Mouse (Mus musculus) megakaryocyte-erythroid progenitor cell, adult 5 weeks (primary cell): Measurements from ENCODE around the gene Coq4. TPM values are rescaled to one million over a fixed set of nuclear protein-coding genes. Genes with fewer than 3 reads are reported as not detected.

ENCODE experiments used
- polyA plus RNA-seq: library from polyadenylated mRNA; stranded (reverse); fragments of >175 nt; gene quantifications from 2 replicates; pipeline ENCODE4 v1.2.3, GENCODE M21; 2012

The Coq4 gene
- polyA plus RNA-seq = 117 and 152 TPM in 2 replicates

GRCm38 (mm10) chr2:29787104-29787917, at the start of gene Coq4:
TSS of gene Coq4 (plus strand) at chr2:29787493.

GRCm38 (mm10) chr2:29751497-29751896, 35.8 kb upstream of the Coq4 start, which contains the start of gene Gm13420:
TSS of gene Gm13420 (minus strand) at chr2:29751685.

GRCm38 (mm10) chr2:29787937-29788681, 816 bp downstream of the Coq4 start, which contains the start of gene Trub2:
TSS of gene Trub2 (minus strand) at chr2:29788502.

GRCm38 (mm10) chr2:29802075-29802826, 15.0 kb downstream of the Coq4 start, which contains the start of gene Slc27a4:
TSS of gene Slc27a4 (plus strand) at chr2:29802634.

GRCm38 (mm10) chr2:29820025-29820817, 32.9 kb downstream of the Coq4 start, which contains the start of gene Urm1:
TSS of gene Urm1 (plus strand) at chr2:29820075.

Other genes starting within 250 kb of the Coq4 start
- gene Rapgef1, start 167.8 kb upstream of the Coq4 start, polyA plus RNA-seq = 39.8 and 49.0 TPM in 2 replicates
- gene Gm13420, start 35.8 kb upstream of the Coq4 start, polyA plus RNA-seq = not detected in 2 replicates
- not detected in 2 replicates for gene Gm13547, start 28.2 kb upstream of the Coq4 start, polyA plus RNA-seq
- gene Trub2, start 1.0 kb downstream of the Coq4 start, polyA plus RNA-seq = 7.4 and 8.4 TPM in 2 replicates
- gene Slc27a4, start 15.1 kb downstream of the Coq4 start, polyA plus RNA-seq = 12.8 and 14.6 TPM in 2 replicates
- 69.0 and 81.2 TPM in 2 replicates for gene Urm1, start 32.6 kb downstream of the Coq4 start, polyA plus RNA-seq
- gene Cercam, start 81.7 kb downstream of the Coq4 start, polyA plus RNA-seq = 29.6 and 30.5 TPM in 2 replicates
- 26.2 and 45.0 TPM in 2 replicates for gene Odf2, start 101.7 kb downstream of the Coq4 start, polyA plus RNA-seq
- gene Gle1, start 147.9 kb downstream of the Coq4 start, polyA plus RNA-seq = 51.3 and 60.3 TPM in 2 replicates
- gene Sptan1, start 178.1 kb downstream of the Coq4 start, polyA plus RNA-seq = 49.7 and 55.9 TPM in 2 replicates